Mouse (Mus musculus) myocyte (in vitro differentiated cells): Measurements from ENCODE around the gene Acsl1. TPM values are rescaled to one million over a fixed set of nuclear protein-coding genes. Genes with fewer than 3 reads are reported as not detected.

Experiments used
- H3K27me3 ChIP-seq: one replicate; pipeline ENCODE4 v1.6.1; 2011; ENCODE audit not compliant: control insufficient read depth, insufficient read depth, insufficient read length
- H3K36me3 ChIP-seq: one replicate; pipeline ENCODE4 v1.6.1; 2011; ENCODE audit not compliant: control insufficient read depth, insufficient read depth
- H3K4me2 ChIP-seq: one replicate; pipeline ENCODE4 v1.6.1; 2011; ENCODE audit warnings: low read depth, control low read depth
- H3K4me3 ChIP-seq: one replicate; pipeline ENCODE4 v1.5.1; 2011; ENCODE audit warnings: mild to moderate bottlenecking, control low read depth, moderate library complexity
- H3K79me2 ChIP-seq: one replicate; pipeline ENCODE4 v1.6.1; 2011; ENCODE audit not compliant: control insufficient read depth, insufficient read depth
- H3ac ChIP-seq: one replicate; pipeline ENCODE4 v1.6.1; 2011; ENCODE audit not compliant: control insufficient read depth, insufficient read length
- CEBPB ChIP-seq: IDR thresholded peaks from 2 replicates; pipeline ENCODE4 v1.6.1; 2011; ENCODE audit warnings: mild to moderate bottlenecking, moderate library complexity; ENCODE audit not compliant: poor library complexity, insufficient read depth, severe bottlenecking
- E2F4 ChIP-seq: IDR thresholded peaks from one replicate; pipeline ENCODE4 v1.6.1; 2011; ENCODE audit warnings: mild to moderate bottlenecking, control low read depth, moderate library complexity; ENCODE audit not compliant: insufficient read depth
- MAX ChIP-seq: IDR thresholded peaks from one replicate; pipeline ENCODE4 v1.6.1; 2011; ENCODE audit warnings: low read depth, mild to moderate bottlenecking, control low read depth
- MYOD1 ChIP-seq, 3 experiments: IDR thresholded peaks; one replicate each; pipeline ENCODE4 v1.6.1; 2011; ENCODE audit warnings: control low read depth in 2 of 3, low read depth in 2 of 3, mild to moderate bottlenecking in 2 of 3, moderate library complexity in 1 of 3; ENCODE audit not compliant: insufficient read length in 2 of 3, control insufficient read depth in 1 of 3
- MYOG ChIP-seq, 3 experiments: IDR thresholded peaks; one replicate each; pipeline ENCODE4 v1.6.1; 2011; ENCODE audit warnings: control low read depth in 2 of 3, low read depth in 2 of 3, mild to moderate bottlenecking in 2 of 3; ENCODE audit not compliant: insufficient read length in 2 of 3, control insufficient read depth in 1 of 3, insufficient read depth in 1 of 3
- POLR2A ChIP-seq: IDR thresholded peaks from one replicate; pipeline ENCODE4 v1.6.1; 2011; ENCODE audit warnings: low read depth, mild to moderate bottlenecking, control low read depth, moderate library complexity; ENCODE audit not compliant: insufficient read length
- POLR2AphosphoS2 ChIP-seq: IDR thresholded peaks from one replicate; pipeline ENCODE4 v1.6.1; 2011; ENCODE audit warnings: low read depth, control low read depth; ENCODE audit not compliant: insufficient read length
- REST ChIP-seq: IDR thresholded peaks from one replicate; pipeline ENCODE4 v1.6.1; 2011; ENCODE audit warnings: mild to moderate bottlenecking, control low read depth, moderate library complexity; ENCODE audit not compliant: insufficient read depth, insufficient read length
- SRF ChIP-seq: IDR thresholded peaks from one replicate; pipeline ENCODE4 v1.6.1; 2011; ENCODE audit warnings: low read depth; ENCODE audit not compliant: control insufficient read depth, insufficient read length
- TCF12 ChIP-seq: IDR thresholded peaks from one replicate; pipeline ENCODE4 v1.6.1; 2011; ENCODE audit warnings: mild to moderate bottlenecking, control low read depth; ENCODE audit not compliant: poor library complexity, insufficient read depth, severe bottlenecking
- TCF3 ChIP-seq: IDR thresholded peaks from one replicate; pipeline ENCODE4 v1.6.1; 2011; ENCODE audit warnings: low read depth, control low read depth; ENCODE audit not compliant: insufficient read length
- USF1 ChIP-seq: IDR thresholded peaks from one replicate; pipeline ENCODE4 v1.6.1; 2011; ENCODE audit warnings: low read depth, mild to moderate bottlenecking, control low read depth, moderate library complexity
- polyA plus RNA-seq: library from polyadenylated mRNA; unstranded; fragments of >200 nt; fragmentation: generic; extraction: Trizol; gene quantifications from one replicate; pipeline ENCODE4 v1.2.1, GENCODE M21; 2012; ENCODE audit warnings: missing spikeins

Acsl1 gene
- polyA plus RNA-seq, 1 experiment, result 12.7 TPM

DNA sequence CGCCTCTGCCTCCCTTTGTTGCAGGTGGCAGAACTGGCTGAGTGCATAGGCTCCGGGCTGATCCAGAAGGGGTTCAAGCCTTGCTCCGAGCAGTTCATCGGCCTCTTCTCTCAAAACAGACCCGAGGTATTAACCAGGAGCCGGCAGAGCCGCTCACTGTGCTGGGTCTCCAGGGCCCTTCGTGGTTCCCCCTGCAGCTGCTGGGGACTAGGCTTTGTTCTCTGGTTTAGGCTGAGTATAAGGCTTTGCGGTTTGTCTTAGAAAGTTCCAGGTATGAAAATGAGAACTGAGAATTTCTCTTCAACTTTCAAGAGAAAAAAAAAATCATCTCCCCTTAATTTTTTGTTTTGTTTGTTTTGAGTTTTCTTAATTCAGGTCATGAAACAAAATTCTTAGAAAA is 40.5 kb downstream of the Acsl1 start:
- H3ac ChIP-seq, result no peak overlapping the region
- TF ChIP-seq USF1, result no peak
- no peak for TF ChIP-seq MAX
- TF ChIP-seq CEBPB, result no peak
- TF ChIP-seq TCF3, result no peak
- no peak for TF ChIP-seq REST
- no peak for TF ChIP-seq POLR2AphosphoS2
- no peak for TF ChIP-seq TCF12
- no peak for TF ChIP-seq SRF
- no peak for TF ChIP-seq E2F4
- TF ChIP-seq MYOG (IDR thresholded peaks at IDR 0.05; ENCODE audit: control insufficient read depth in 1 of 3, insufficient read depth in 1 of 3, insufficient read length in 2 of 3, low read depth in 2 of 3), result no peak
- no peak for TF ChIP-seq POLR2A
- TF ChIP-seq MYOD1 (IDR thresholded peaks at IDR 0.05; ENCODE audit: control insufficient read depth in 1 of 3, insufficient read length in 2 of 3, low read depth in 2 of 3), result no peak
- H3K4me3 ChIP-seq, result no peak overlapping the region
- no peaks in the 10 kb centered on the region for H3K79me2 ChIP-seq
- H3K4me2 ChIP-seq, result no peak overlapping the region
- no peaks in the 10 kb centered on the region for H3K27me3 ChIP-seq
- no peaks in the 10 kb centered on the region for H3K36me3 ChIP-seq

GRCm38 (mm10) chr8:46512538-46512937 is 41.7 kb downstream of the Acsl1 start:
- no peak overlapping the region for H3ac ChIP-seq
- peak overlapping the region; percentile 53 for H3K4me2 ChIP-seq
- no peaks in the 10 kb centered on the region for H3K36me3 ChIP-seq
- H3K27me3 ChIP-seq, result no peaks in the 10 kb centered on the region
- no peaks in the 10 kb centered on the region for H3K79me2 ChIP-seq
- TF ChIP-seq E2F4, result no peak
- TF ChIP-seq MAX, result no peak
- peak; percentile 83 to 98 (median 89) for TF ChIP-seq MYOG (IDR thresholded peaks at IDR 0.05; ENCODE audit: control insufficient read depth in 1 of 3, insufficient read depth in 1 of 3, insufficient read length in 2 of 3, low read depth in 2 of 3)
- TF ChIP-seq TCF3, result peak; percentile 72
- peak; percentile 81 for TF ChIP-seq TCF12
- TF ChIP-seq MYOD1 (IDR thresholded peaks at IDR 0.05; ENCODE audit: control insufficient read depth in 1 of 3, insufficient read length in 2 of 3, low read depth in 2 of 3), result peak; percentile 88 to 99 (median 96)
- no peak overlapping the region for H3K4me3 ChIP-seq

GRCm38 (mm10) chr8:46514027-46514426 is 43.2 kb downstream of the Acsl1 start:
- no peak overlapping the region for H3ac ChIP-seq
- no peak overlapping the region for H3K4me3 ChIP-seq
- H3K36me3 ChIP-seq, result no peaks in the 10 kb centered on the region
- no peak for TF ChIP-seq CEBPB
- no peak for TF ChIP-seq MYOD1 (IDR thresholded peaks at IDR 0.05; ENCODE audit: control insufficient read depth in 1 of 3, insufficient read length in 2 of 3, low read depth in 2 of 3)
- no peak for TF ChIP-seq POLR2AphosphoS2
- no peak for TF ChIP-seq POLR2A
- TF ChIP-seq SRF, result no peak
- TF ChIP-seq MYOG (IDR thresholded peaks at IDR 0.05; ENCODE audit: control insufficient read depth in 1 of 3, insufficient read depth in 1 of 3, insufficient read length in 2 of 3, low read depth in 2 of 3), result no peak
- no peak for TF ChIP-seq MAX
- TF ChIP-seq E2F4, result no peak
- TF ChIP-seq TCF12, result no peak
- no peak for TF ChIP-seq USF1
- TF ChIP-seq TCF3, result no peak
- no peak for TF ChIP-seq REST
- H3K4me2 ChIP-seq, result no peak overlapping the region
- no peaks in the 10 kb centered on the region for H3K79me2 ChIP-seq
- no peaks in the 10 kb centered on the region for H3K27me3 ChIP-seq

- TF ChIP-seq SRF (no peak), E2F4 (no peak), CEBPB (no peak), MYOG (IDR thresholded peaks at IDR 0.05; ENCODE audit: control insufficient read depth in 1 of 3, insufficient read depth in 1 of 3, insufficient read length in 2 of 3, low read depth in 2 of 3) (no peak), TCF3 (no peak), POLR2A (no peak), MAX (no peak), REST (no peak), MYOD1 (IDR thresholded peaks at IDR 0.05; ENCODE audit: control insufficient read depth in 1 of 3, insufficient read length in 2 of 3, low read depth in 2 of 3) (no peak), POLR2AphosphoS2 (no peak), TCF12 (no peak), USF1 (no peak)
- no peaks in the 10 kb centered on the region for H3K79me2 ChIP-seq
- H3K27me3 ChIP-seq, result no peaks in the 10 kb centered on the region
- no peak overlapping the region for H3K4me2 ChIP-seq
- no peak overlapping the region for H3ac ChIP-seq
- no peak overlapping the region for H3K4me3 ChIP-seq
- H3K36me3 ChIP-seq, result no peaks in the 10 kb centered on the region
Measured at GRCm38 (mm10) chr8:46520667-46521066, 49.8 kb downstream of the Acsl1 start.

DNA sequence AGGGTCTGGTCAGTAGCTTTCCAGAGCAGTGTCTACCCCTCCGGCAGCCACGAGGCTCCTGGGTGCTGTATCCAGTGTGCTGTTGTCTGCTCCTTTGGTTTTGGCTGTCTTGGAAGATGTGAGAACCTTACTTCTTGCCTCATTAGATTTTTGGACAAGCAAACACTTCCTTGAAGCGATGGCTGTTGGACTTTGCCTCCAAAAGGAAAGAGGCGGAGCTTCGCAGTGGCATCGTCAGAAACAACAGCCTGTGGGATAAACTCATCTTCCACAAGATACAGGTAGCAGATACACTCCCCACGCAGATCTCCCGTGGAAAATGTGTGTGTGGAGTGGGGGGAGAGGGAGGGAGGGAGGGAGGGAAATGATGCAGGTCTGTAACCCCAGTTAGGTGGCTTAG is 55.3 kb downstream of the Acsl1 start:
- no peaks in the 10 kb centered on the region for H3K36me3 ChIP-seq
- H3ac ChIP-seq, result no peak overlapping the region
- no peaks in the 10 kb centered on the region for H3K27me3 ChIP-seq
- no peak overlapping the region for H3K4me2 ChIP-seq
- H3K79me2 ChIP-seq, result no peaks in the 10 kb centered on the region
- TF ChIP-seq E2F4 (no peak), MAX (no peak), POLR2A (no peak), TCF3 (no peak), SRF (no peak), REST (no peak)
- H3K4me3 ChIP-seq, result no peak overlapping the region
